20 mouse cellular contexts compared by ENCODE assay signal in genomic region chr4:70914566-70914965, GRCm38 (mm10).
A peak's percentile ranks its signal among the peaks of the same experiment; 100 is the strongest.
DNase-seq lines count a peak whose midpoint lies in the region; ATAC-seq lines count a peak whose summit lies in the region.
"Had no signal": no experiment of that assay in that cellular context is flagged by ENCODE, and none has a peak within 500 bp of the region (broad histone marks: within the 10 kb centered on the region; RNA-seq: fewer than 3 reads in every experiment).

No protein-coding gene starts in this region.

- no peak overlapping the region for H3K27ac ChIP-seq in embryonic facial prominence, embryonic 10.5 days (replicated peaks)
- H3K27ac ChIP-seq: forebrain, embryonic 15.5 days; heart, embryonic 10.5 days; hindbrain, embryonic 12.5 days had no signal

- DNase-seq in embryo, embryonic 10.5 days (ENCODE audit: low spot score) = peak; percentile 42
- DNase-seq in embryonic facial prominence, embryonic 10.5 days (ENCODE audit: low spot score) = peak; percentile 32
- peak; percentile 16 for DNase-seq in fibroblast of lung, adult 2 months (ENCODE audit: low read depth)
- no peak for DNase-seq in right cerebral cortex, postnatal 14 days
- DNase-seq: adrenal gland, postnatal 10 days; cerebellum, adult 11-12 months; cerebellum, adult 9-10 months; cerebellum, postnatal 36 days; gastrocnemius, postnatal 10 days; heart, adult 18-20 months; heart, postnatal 10 days; heart, postnatal 4 days had no signal

- H3K4me3 ChIP-seq in embryonic facial prominence, embryonic 10.5 days = no peak overlapping the region
- H3K4me3 ChIP-seq: forebrain, embryonic 15.5 days; heart, embryonic 10.5 days; hindbrain, embryonic 12.5 days had no signal

- H3K4me1 ChIP-seq in embryonic facial prominence, embryonic 10.5 days = no peaks in the 10 kb centered on the region
- H3K4me1 ChIP-seq: forebrain, embryonic 15.5 days; heart, embryonic 10.5 days; hindbrain, embryonic 12.5 days had no signal

- no peaks in the 10 kb centered on the region for H3K9me3 ChIP-seq in embryonic facial prominence, embryonic 10.5 days
- H3K9me3 ChIP-seq: forebrain, embryonic 15.5 days; heart, embryonic 10.5 days; hindbrain, embryonic 12.5 days had no signal

- no peak for ATAC-seq in activated CD4-positive, CD25-positive, alpha-beta regulatory T cell, adult 4 months
- ATAC-seq in erythroid progenitor cell, adult 5-6 weeks (replicated peaks; ENCODE audit: low FRiP score, poor library complexity, severe bottlenecking) = no peak
- ATAC-seq: forebrain, embryonic 15.5 days; hindbrain, embryonic 16.5 days; inflammation-experienced regulatory T-cells, adult 6 months; intestine, postnatal 0 days had no signal

- H3K36me3 ChIP-seq in embryonic facial prominence, embryonic 10.5 days (replicated peaks) = no peaks in the 10 kb centered on the region
- H3K36me3 ChIP-seq: forebrain, embryonic 15.5 days; heart, embryonic 10.5 days; hindbrain, embryonic 12.5 days had no signal

- H3K27me3 ChIP-seq in embryonic facial prominence, embryonic 10.5 days (replicated peaks; ENCODE audit: low read depth, poor library complexity, severe bottlenecking) = no peaks in the 10 kb centered on the region
- H3K27me3 ChIP-seq: forebrain, embryonic 15.5 days; hindbrain, embryonic 12.5 days had no signal
